ENCODE assay signal across 9 mouse cellular contexts in the genomic region with DNA sequence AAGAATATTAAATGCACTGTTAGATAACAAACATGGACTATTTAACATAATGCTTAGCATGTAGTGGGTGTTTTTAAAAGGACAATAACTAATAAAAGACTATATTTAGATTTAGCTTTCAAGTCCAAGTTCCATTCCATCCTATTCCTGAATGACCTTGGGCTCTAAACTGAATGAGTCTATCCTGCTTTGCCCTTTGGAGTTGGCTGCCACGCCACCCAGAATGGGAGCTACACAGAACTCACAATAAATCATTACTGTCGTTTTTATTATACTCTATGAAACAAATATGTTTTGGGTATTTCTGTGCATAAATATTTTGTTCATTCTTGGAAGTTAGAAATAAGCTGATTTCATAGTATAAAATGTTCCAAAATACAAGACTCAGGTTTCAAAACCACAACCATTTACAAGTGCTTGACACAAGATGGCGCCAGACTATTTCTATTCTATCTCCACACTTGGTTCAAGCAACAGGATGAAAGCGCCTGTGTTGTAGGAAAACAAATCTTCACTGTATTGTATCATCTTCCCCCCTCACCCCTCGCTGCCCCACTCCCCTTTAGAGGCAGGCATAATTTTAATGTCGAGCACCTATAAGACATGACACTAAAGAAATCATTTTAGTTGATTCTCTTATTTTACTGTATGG.
A peak's percentile ranks its signal among the peaks of the same experiment; 100 is the strongest.
DNase-seq lines count a peak whose midpoint lies in the region; ATAC-seq and TF ChIP-seq lines count a peak whose summit lies in the region.
"Had no signal": no experiment of that assay in that cellular context is flagged by ENCODE, and none has a peak within 500 bp of the region (broad histone marks: within the 10 kb centered on the region; RNA-seq: fewer than 3 reads in every experiment).

No protein-coding gene starts in this region.

- no peak for ATAC-seq in intestine, postnatal 0 days
- ATAC-seq in intestine, embryonic 15.5 days = no peak
- peak; percentile 59; the same call in 1 of the 2 replicates for ATAC-seq in neural tube, embryonic 15.5 days (ENCODE audit: low FRiP score)

- H3K27ac ChIP-seq in intestine, postnatal 0 days (ENCODE audit: low read depth, low read length) = no peak overlapping the region
- H3K27ac ChIP-seq in intestine, embryonic 15.5 days = no peak overlapping the region
- no peak overlapping the region for H3K27ac ChIP-seq in neural tube, embryonic 15.5 days (replicated peaks)
- H3K27ac ChIP-seq: lung, embryonic 15.5 days had no signal

- H3K4me2 ChIP-seq in intestine, postnatal 0 days (replicated peaks; ENCODE audit: low read depth) = no peak overlapping the region
- no peak overlapping the region for H3K4me2 ChIP-seq in intestine, embryonic 15.5 days (replicated peaks)
- H3K4me2 ChIP-seq in neural tube, embryonic 15.5 days = no peak overlapping the region
- H3K4me2 ChIP-seq: lung, embryonic 15.5 days had no signal

- H3K4me3 ChIP-seq in intestine, postnatal 0 days (ENCODE audit: low read depth, low read length) = no peak overlapping the region
- H3K4me3 ChIP-seq in intestine, embryonic 15.5 days (replicated peaks) = no peak overlapping the region
- no peak overlapping the region for H3K4me3 ChIP-seq in E14TG2a.4 (replicated peaks; ENCODE audit: low read length)
- no peak overlapping the region for H3K4me3 ChIP-seq in neural tube, embryonic 15.5 days (replicated peaks)
- H3K4me3 ChIP-seq: lung, embryonic 15.5 days had no signal

- DNase-seq in c-Kit-positive CD71-negative TER-119-negative erythroid progenitor cells, embryonic 14.5 days (ENCODE audit: low read depth) = peak; percentile 24
- DNase-seq in frontal cortex, postnatal 36 days (ENCODE audit: low spot score in 2 of 2) = peak; percentile 43 to 66
- peak; percentile 39 to 70 for DNase-seq in left cerebral cortex, postnatal 10 days (ENCODE audit: extremely low spot score in 1 of 2, low spot score in 2 of 2)
- DNase-seq in urinary bladder, postnatal 10 days (ENCODE audit: low spot score) = no peak

- H3K4me1 ChIP-seq in intestine, postnatal 0 days (replicated peaks; ENCODE audit: control insufficient read depth, insufficient read depth, low read length) = no peaks in the 10 kb centered on the region
- no peaks in the 10 kb centered on the region for H3K4me1 ChIP-seq in intestine, embryonic 15.5 days (replicated peaks)
- H3K4me1 ChIP-seq in E14TG2a.4 (replicated peaks; ENCODE audit: low read depth, low read length) = peaks cover 29% of the 10 kb centered on the region
- no peaks in the 10 kb centered on the region for H3K4me1 ChIP-seq in neural tube, embryonic 15.5 days
- H3K4me1 ChIP-seq: lung, embryonic 15.5 days had no signal

- peak; percentile 79 for TF ChIP-seq CTCF in intestine, postnatal 0 days (IDR thresholded peaks at IDR 0.05; ENCODE audit: low read depth)
- TF ChIP-seq CTCF in E14TG2a.4 (conservative IDR thresholded peaks at IDR 0.05; ENCODE audit: low read length) = peak; percentile 57

- intact Hi-C loops in left cerebral cortex, postnatal 10 days (cut with DNase I) = loop anchor here (2.0 kb wide), 1 partner anchor 949 kb away; no protein-coding TSS in a partner anchor

- H3K36me3 ChIP-seq in intestine, postnatal 0 days (ENCODE audit: control insufficient read depth, insufficient read depth) = no peaks in the 10 kb centered on the region
- H3K36me3 ChIP-seq in intestine, embryonic 15.5 days = no peaks in the 10 kb centered on the region
- no peaks in the 10 kb centered on the region for H3K36me3 ChIP-seq in E14TG2a.4 (ENCODE audit: insufficient read depth, low read length)
- no peaks in the 10 kb centered on the region for H3K36me3 ChIP-seq in neural tube, embryonic 15.5 days
- H3K36me3 ChIP-seq: lung, embryonic 15.5 days had no signal

- WGBS in intestine, postnatal 0 days = 16% methylated on average over 6 of the region's 6 CpGs
- WGBS in intestine, embryonic 15.5 days = 19% methylated on average over 6 of the region's 6 CpGs
- WGBS in neural tube, embryonic 15.5 days = 20% methylated on average over 6 of the region's 6 CpGs

- no peak overlapping the region for H3K9ac ChIP-seq in intestine, postnatal 0 days (ENCODE audit: low read depth, low read length)
- no peak overlapping the region for H3K9ac ChIP-seq in intestine, embryonic 15.5 days
- no peak overlapping the region for H3K9ac ChIP-seq in neural tube, embryonic 15.5 days (replicated peaks)
- H3K9ac ChIP-seq: lung, embryonic 15.5 days had no signal

- H3K27me3 ChIP-seq in intestine, postnatal 0 days (replicated peaks; ENCODE audit: control insufficient read depth, insufficient read depth, low read length) = no peaks in the 10 kb centered on the region
- no peaks in the 10 kb centered on the region for H3K27me3 ChIP-seq in intestine, embryonic 15.5 days (replicated peaks)
- no peaks in the 10 kb centered on the region for H3K27me3 ChIP-seq in E14TG2a.4 (ENCODE audit: insufficient read depth, low read length)
- H3K27me3 ChIP-seq in neural tube, embryonic 15.5 days (replicated peaks) = no peaks in the 10 kb centered on the region
- H3K27me3 ChIP-seq: lung, embryonic 15.5 days had no signal

- no peaks in the 10 kb centered on the region for H3K9me3 ChIP-seq in intestine, postnatal 0 days (ENCODE audit: control insufficient read depth)
- no peaks in the 10 kb centered on the region for H3K9me3 ChIP-seq in intestine, embryonic 15.5 days
- H3K9me3 ChIP-seq in E14TG2a.4 (ENCODE audit: low read length) = no peaks in the 10 kb centered on the region
- H3K9me3 ChIP-seq in neural tube, embryonic 15.5 days (replicated peaks) = no peaks in the 10 kb centered on the region
- H3K9me3 ChIP-seq: lung, embryonic 15.5 days had no signal
